Mouse (Mus musculus): ENCODE results near the gene Tctex1d4. TPM values are rescaled to one million over a fixed set of nuclear protein-coding genes. Genes with fewer than 3 reads are reported as not detected.
A peak's percentile ranks its signal among the peaks of the same experiment; 100 is the strongest.

Tctex1d4 gene
- polyA plus RNA-seq, 1 experiment from 2014 or later = 1.1 TPM

- Histone ChIP-seq H3K4me1 (replicated peaks) (peaks cover 32% of the 10 kb centered on the region), H3K9ac (no peak overlapping the region), H3K36me3 (no peaks in the 10 kb centered on the region), H3K4me2 (no peak overlapping the region), H3K27ac (replicated peaks) (no peak overlapping the region), H3K27me3 (no peaks in the 10 kb centered on the region), H3K9me3 (no peaks in the 10 kb centered on the region), H3K4me3 (no peak overlapping the region)
- 87% methylated on average over 4 of the region's 4 CpGs for WGBS
- ATAC-seq (ENCODE audit: low FRiP score, low read depth) = no peak
These were observed 4.4 kb upstream of the Tctex1d4 start for GRCm38 (mm10) chr4:117122209-117122608.

- H3K9ac ChIP-seq = no peak overlapping the region
- H3K4me1 ChIP-seq (replicated peaks) = peaks cover 32% of the 10 kb centered on the region
- no peaks in the 10 kb centered on the region for H3K9me3 ChIP-seq
- H3K27ac ChIP-seq (replicated peaks) = no peak overlapping the region
- H3K36me3 ChIP-seq = peaks cover 10% of the 10 kb centered on the region
- no peak overlapping the region for H3K4me3 ChIP-seq
- 89% methylated on average over 7 of the region's 9 CpGs for WGBS
- H3K4me2 ChIP-seq = no peak overlapping the region
- ATAC-seq (ENCODE audit: low FRiP score, low read depth) = no peak
- H3K27me3 ChIP-seq = no peaks in the 10 kb centered on the region
These were observed 2.9 kb upstream of the Tctex1d4 start for GRCm38 (mm10) chr4:117123546-117124217.

GRCm38 (mm10) chr4:117124218-117124517 is 2.4 kb upstream of the Tctex1d4 start:
- Histone ChIP-seq H3K4me1 (replicated peaks) (peaks cover 32% of the 10 kb centered on the region), H3K36me3 (peaks cover 14% of the 10 kb centered on the region), H3K9ac (no peak overlapping the region), H3K9me3 (no peaks in the 10 kb centered on the region), H3K4me2 (no peak overlapping the region), H3K27ac (replicated peaks) (no peak overlapping the region), H3K27me3 (no peaks in the 10 kb centered on the region), H3K4me3 (no peak overlapping the region)
- ATAC-seq (ENCODE audit: low FRiP score, low read depth) = no peak
- 94% methylated on average over 3 of the region's 3 CpGs for WGBS

GRCm38 (mm10) chr4:117124518-117125347 is 1.9 kb upstream of the Tctex1d4 start:
- no peaks in the 10 kb centered on the region for H3K9me3 ChIP-seq
- H3K27me3 ChIP-seq = no peaks in the 10 kb centered on the region
- no peak overlapping the region for H3K4me3 ChIP-seq
- H3K4me2 ChIP-seq = 0 out of 2 replicates have a peak overlapping the region, but pooled peaks have one; percentile 7
- no peak for ATAC-seq (ENCODE audit: low FRiP score, low read depth)
- H3K36me3 ChIP-seq = peaks cover 15% of the 10 kb centered on the region
- peak overlapping the region; percentile 35; the same call in 1 of the 2 replicates for H3K9ac ChIP-seq
- peaks cover 29% of the 10 kb centered on the region for H3K4me1 ChIP-seq (replicated peaks)
- WGBS = 71% methylated on average over 14 of the region's 14 CpGs
- H3K27ac ChIP-seq (replicated peaks) = peak overlapping the region; percentile 71

GRCm38 (mm10) chr4:117125348-117125909 is 1.2 kb upstream of the Tctex1d4 start, which contains the start of gene Btbd19:
TSS of gene Btbd19 (minus strand) at chr4:117125725.
- H3K4me2 ChIP-seq = 0 out of 2 replicates have a peak within 1 kb of the TSS, but pooled peaks have one; percentile 7
- ATAC-seq (ENCODE audit: low FRiP score, low read depth) = 0 out of 2 replicates have a peak, but pooled peaks have one; percentile 16
- no peak within 1 kb of the TSS for H3K4me3 ChIP-seq
- peaks cover 20% of the 10 kb centered on the region for H3K36me3 ChIP-seq
- no peaks in the 10 kb centered on the region for H3K9me3 ChIP-seq
- peak within 1 kb of the TSS; percentile 35; the same call in 1 of the 2 replicates for H3K9ac ChIP-seq
- no peaks in the 10 kb centered on the region for H3K27me3 ChIP-seq
- H3K4me1 ChIP-seq (replicated peaks) = peaks cover 27% of the 10 kb centered on the region
- 33% methylated on average over 8 of the region's 8 CpGs for WGBS
- H3K27ac ChIP-seq (replicated peaks) = peak within 1 kb of the TSS; percentile 71

- Histone ChIP-seq H3K4me3 (no peak overlapping the region), H3K36me3 (peaks cover 26% of the 10 kb centered on the region), H3K27me3 (no peaks in the 10 kb centered on the region), H3K27ac (replicated peaks) (peak overlapping the region; percentile 71), H3K4me2 (no peak overlapping the region), H3K9ac (no peak overlapping the region), H3K4me1 (replicated peaks) (peaks cover 29% of the 10 kb centered on the region), H3K9me3 (no peaks in the 10 kb centered on the region)
- 50% methylated on average over 15 of the region's 15 CpGs for WGBS
- ATAC-seq (ENCODE audit: low FRiP score, low read depth) = no peak
These were observed 502 bp upstream of the Tctex1d4 start for GRCm38 (mm10) chr4:117125910-117126674.

- no peak for ATAC-seq (ENCODE audit: low FRiP score, low read depth)
- WGBS = 91% methylated on average over 33 of the region's 33 CpGs
- no peak overlapping the region for H3K27ac ChIP-seq (replicated peaks)
- H3K4me1 ChIP-seq (replicated peaks) = peaks cover 45% of the 10 kb centered on the region
- H3K4me2 ChIP-seq = no peak overlapping the region
- H3K9me3 ChIP-seq = no peaks in the 10 kb centered on the region
- no peak overlapping the region for H3K4me3 ChIP-seq
- peaks cover 26% of the 10 kb centered on the region for H3K36me3 ChIP-seq
- H3K27me3 ChIP-seq = no peaks in the 10 kb centered on the region
- H3K9ac ChIP-seq = no peak overlapping the region
These were observed 1.5 kb downstream of the Tctex1d4 start for GRCm38 (mm10) chr4:117127991-117128686.

- no peaks in the 10 kb centered on the region for H3K27me3 ChIP-seq
- H3K4me2 ChIP-seq = no peak overlapping the region
- H3K27ac ChIP-seq (replicated peaks) = no peak overlapping the region
- ATAC-seq (ENCODE audit: low FRiP score, low read depth) = no peak
- WGBS = 35% methylated on average over 6 of the region's 6 CpGs
- H3K9me3 ChIP-seq = no peaks in the 10 kb centered on the region
- H3K36me3 ChIP-seq = peaks cover 26% of the 10 kb centered on the region
- H3K4me1 ChIP-seq (replicated peaks) = peaks cover 39% of the 10 kb centered on the region
- no peak overlapping the region for H3K9ac ChIP-seq
- H3K4me3 ChIP-seq = no peak overlapping the region
These were observed 4.2 kb downstream of the Tctex1d4 start for GRCm38 (mm10) chr4:117130790-117131189.

- Histone ChIP-seq H3K4me2 (peak overlapping the region; percentile 81; the same call in 1 of the 2 replicates), H3K9me3 (no peaks in the 10 kb centered on the region), H3K4me3 (peak overlapping the region; percentile 91; the same call in 1 of the 2 replicates), H3K27ac (replicated peaks) (no peak overlapping the region), H3K9ac (no peak overlapping the region), H3K4me1 (replicated peaks) (peaks cover 36% of the 10 kb centered on the region), H3K27me3 (no peaks in the 10 kb centered on the region), H3K36me3 (peaks cover 26% of the 10 kb centered on the region)
- WGBS = 36% methylated on average over 6 of the region's 6 CpGs
- no peak for ATAC-seq (ENCODE audit: low FRiP score, low read depth)
These were observed 4.6 kb downstream of the Tctex1d4 start for GRCm38 (mm10) chr4:117131198-117131597.

GRCm38 (mm10) chr4:117131890-117132793 is 5.5 kb downstream of the Tctex1d4 start:
- no peaks in the 10 kb centered on the region for H3K9me3 ChIP-seq
- peak overlapping the region; percentile 91 for H3K4me3 ChIP-seq
- 6% methylated on average over 7 of the region's 7 CpGs for WGBS
- peak overlapping the region; percentile 81 for H3K9ac ChIP-seq
- peak overlapping the region; percentile 81 for H3K4me2 ChIP-seq
- no peak for ATAC-seq (ENCODE audit: low FRiP score, low read depth)
- H3K27me3 ChIP-seq = no peaks in the 10 kb centered on the region
- H3K36me3 ChIP-seq = peaks cover 26% of the 10 kb centered on the region
- H3K27ac ChIP-seq (replicated peaks) = peak overlapping the region; percentile 84
- H3K4me1 ChIP-seq (replicated peaks) = peaks cover 36% of the 10 kb centered on the region
